Mouse (Mus musculus): Measurements from ENCODE around the gene Setd4. TPM values are rescaled to one million over a fixed set of nuclear protein-coding genes. Genes with fewer than 3 reads are reported as not detected.

Gene Setd4
- polyA plus RNA-seq, 1 experiment = 15.7 TPM

GRCm38 (mm10) chr16:93615118-93615870 is 11.4 kb upstream of the Setd4 start:
- DNase-seq = peak; percentile 55 to 71
- H3K4me1 ChIP-seq (ENCODE audit: control insufficient read depth, insufficient read depth, low read length) = no peaks in the 10 kb centered on the region
- H3K27ac ChIP-seq (ENCODE audit: insufficient read depth, low read length) = no peak overlapping the region
- H3K4me3 ChIP-seq (replicated peaks; ENCODE audit: insufficient read depth, low read depth, low read length) = no peak overlapping the region
- WGBS = 28% methylated on average over 5 of the region's 5 CpGs
- TF ChIP-seq POLR2A (IDR thresholded peaks at IDR 0.05; ENCODE audit: borderline replicate concordance, insufficient read depth, low read length) = no peak
- peak; percentile 80 for TF ChIP-seq CTCF (IDR thresholded peaks at IDR 0.05; ENCODE audit: borderline replicate concordance, insufficient read depth, low read depth, low read length)
- no peaks in the 10 kb centered on the region for H3K27me3 ChIP-seq (ENCODE audit: control insufficient read depth, insufficient read depth, low read length)

GRCm38 (mm10) chr16:93610961-93611360 is 7.1 kb upstream of the Setd4 start:
- H3K27ac ChIP-seq (ENCODE audit: insufficient read depth, low read length) = no peak overlapping the region
- no peaks in the 10 kb centered on the region for H3K4me1 ChIP-seq (ENCODE audit: control insufficient read depth, insufficient read depth, low read length)
- H3K4me3 ChIP-seq (replicated peaks; ENCODE audit: insufficient read depth, low read depth, low read length) = no peak overlapping the region
- TF ChIP-seq CTCF (IDR thresholded peaks at IDR 0.05; ENCODE audit: borderline replicate concordance, insufficient read depth, low read depth, low read length) = no peak
- no peak for TF ChIP-seq POLR2A (IDR thresholded peaks at IDR 0.05; ENCODE audit: borderline replicate concordance, insufficient read depth, low read length)
- WGBS = 93% methylated on average over 4 of the region's 4 CpGs
- H3K27me3 ChIP-seq (ENCODE audit: control insufficient read depth, insufficient read depth, low read length) = no peaks in the 10 kb centered on the region
- no peak for DNase-seq

GRCm38 (mm10) chr16:93609796-93610195 is 5.9 kb upstream of the Setd4 start:
- H3K4me3 ChIP-seq (replicated peaks; ENCODE audit: insufficient read depth, low read depth, low read length) = no peak overlapping the region
- no peak for DNase-seq
- TF ChIP-seq POLR2A (IDR thresholded peaks at IDR 0.05; ENCODE audit: borderline replicate concordance, insufficient read depth, low read length) (no peak), CTCF (IDR thresholded peaks at IDR 0.05; ENCODE audit: borderline replicate concordance, insufficient read depth, low read depth, low read length) (no peak)
- no peak overlapping the region for H3K27ac ChIP-seq (ENCODE audit: insufficient read depth, low read length)
- whole genome bisulfite sequencing = 93% methylated on average over 4 of the region's 4 CpGs
- no peaks in the 10 kb centered on the region for H3K27me3 ChIP-seq (ENCODE audit: control insufficient read depth, insufficient read depth, low read length)
- no peaks in the 10 kb centered on the region for H3K4me1 ChIP-seq (ENCODE audit: control insufficient read depth, insufficient read depth, low read length)

- Histone ChIP-seq H3K27ac (ENCODE audit: insufficient read depth, low read length) (no peak overlapping the region), H3K4me1 (ENCODE audit: control insufficient read depth, insufficient read depth, low read length) (no peaks in the 10 kb centered on the region), H3K4me3 (replicated peaks; ENCODE audit: insufficient read depth, low read depth, low read length) (no peak overlapping the region), H3K27me3 (ENCODE audit: control insufficient read depth, insufficient read depth, low read length) (no peaks in the 10 kb centered on the region)
- TF ChIP-seq POLR2A (IDR thresholded peaks at IDR 0.05; ENCODE audit: borderline replicate concordance, insufficient read depth, low read length) (no peak), CTCF (IDR thresholded peaks at IDR 0.05; ENCODE audit: borderline replicate concordance, insufficient read depth, low read depth, low read length) (no peak)
- DNase-seq = no peak
- 73% methylated on average over 8 of the region's 8 CpGs for WGBS
Observed at GRCm38 (mm10) chr16:93608731-93609130, 4.9 kb upstream of the Setd4 start.

GRCm38 (mm10) chr16:93607669-93608101 is 3.8 kb upstream of the Setd4 start:
- WGBS = under 1% methylated on average over 32 of the region's 32 CpGs
- no peaks in the 10 kb centered on the region for H3K4me1 ChIP-seq (ENCODE audit: control insufficient read depth, insufficient read depth, low read length)
- no peak overlapping the region for H3K27ac ChIP-seq (ENCODE audit: insufficient read depth, low read length)
- H3K4me3 ChIP-seq (replicated peaks; ENCODE audit: insufficient read depth, low read depth, low read length) = peak overlapping the region; percentile 68
- TF ChIP-seq CTCF (IDR thresholded peaks at IDR 0.05; ENCODE audit: borderline replicate concordance, insufficient read depth, low read depth, low read length) = no peak; the same call in 1 of the 2 replicates
- TF ChIP-seq POLR2A (IDR thresholded peaks at IDR 0.05; ENCODE audit: borderline replicate concordance, insufficient read depth, low read length) = peak; percentile 68; the same call in 1 of the 2 replicates
- DNase-seq = peak; percentile 82
- H3K27me3 ChIP-seq (ENCODE audit: control insufficient read depth, insufficient read depth, low read length) = no peaks in the 10 kb centered on the region

GRCm38 (mm10) chr16:93606146-93606545 is 2.3 kb upstream of the Setd4 start:
- no peaks in the 10 kb centered on the region for H3K4me1 ChIP-seq (ENCODE audit: control insufficient read depth, insufficient read depth, low read length)
- TF ChIP-seq CTCF (IDR thresholded peaks at IDR 0.05; ENCODE audit: borderline replicate concordance, insufficient read depth, low read depth, low read length) = no peak
- WGBS = 87% methylated on average over 7 of the region's 7 CpGs
- no peak for DNase-seq
- H3K4me3 ChIP-seq (replicated peaks; ENCODE audit: insufficient read depth, low read depth, low read length) = no peak overlapping the region
- no peak overlapping the region for H3K27ac ChIP-seq (ENCODE audit: insufficient read depth, low read length)
- no peaks in the 10 kb centered on the region for H3K27me3 ChIP-seq (ENCODE audit: control insufficient read depth, insufficient read depth, low read length)

- no peak for TF ChIP-seq CTCF (IDR thresholded peaks at IDR 0.05; ENCODE audit: borderline replicate concordance, insufficient read depth, low read depth, low read length)
- TF ChIP-seq POLR2A (IDR thresholded peaks at IDR 0.05; ENCODE audit: borderline replicate concordance, insufficient read depth, low read length) = no peak
- no peak within 1 kb of the TSS for H3K4me3 ChIP-seq (replicated peaks; ENCODE audit: insufficient read depth, low read depth, low read length)
- H3K27ac ChIP-seq (ENCODE audit: insufficient read depth, low read length) = peak within 1 kb of the TSS; percentile 23; the same call in 1 of the 2 replicates
- 69% methylated on average over 4 of the region's 4 CpGs for WGBS
- peak in 1 of 2 experiments; percentile 22 for DNase-seq
- no peaks in the 10 kb centered on the region for H3K27me3 ChIP-seq (ENCODE audit: control insufficient read depth, insufficient read depth, low read length)
- no peaks in the 10 kb centered on the region for H3K4me1 ChIP-seq (ENCODE audit: control insufficient read depth, insufficient read depth, low read length)
Observed at GRCm38 (mm10) chr16:93605553-93605952, 1.7 kb upstream of the Setd4 start, which contains the start of gene Cbr1. Gene Cbr1 (plus strand): TSS chr16:93605853.

- WGBS = 5% methylated on average over 16 of the region's 16 CpGs
- Histone ChIP-seq H3K27me3 (ENCODE audit: control insufficient read depth, insufficient read depth, low read length) (no peaks in the 10 kb centered on the region), H3K4me3 (replicated peaks; ENCODE audit: insufficient read depth, low read depth, low read length) (peak overlapping the region; percentile 63), H3K27ac (ENCODE audit: insufficient read depth, low read length) (peak overlapping the region; percentile 23), H3K4me1 (ENCODE audit: control insufficient read depth, insufficient read depth, low read length) (no peaks in the 10 kb centered on the region)
- DNase-seq = peak; percentile 35 to 46
- TF ChIP-seq POLR2A (IDR thresholded peaks at IDR 0.05; ENCODE audit: borderline replicate concordance, insufficient read depth, low read length) = no peak
- TF ChIP-seq CTCF (IDR thresholded peaks at IDR 0.05; ENCODE audit: borderline replicate concordance, insufficient read depth, low read depth, low read length) = no peak
Observed at GRCm38 (mm10) chr16:93604481-93604969, 662 bp upstream of the Setd4 start.
